Mouse (Mus musculus): ENCODE measurements around the gene Fbln5.
A peak's percentile ranks its signal among the peaks of the same experiment; 100 is the strongest.

Fbln5 gene

DNA sequence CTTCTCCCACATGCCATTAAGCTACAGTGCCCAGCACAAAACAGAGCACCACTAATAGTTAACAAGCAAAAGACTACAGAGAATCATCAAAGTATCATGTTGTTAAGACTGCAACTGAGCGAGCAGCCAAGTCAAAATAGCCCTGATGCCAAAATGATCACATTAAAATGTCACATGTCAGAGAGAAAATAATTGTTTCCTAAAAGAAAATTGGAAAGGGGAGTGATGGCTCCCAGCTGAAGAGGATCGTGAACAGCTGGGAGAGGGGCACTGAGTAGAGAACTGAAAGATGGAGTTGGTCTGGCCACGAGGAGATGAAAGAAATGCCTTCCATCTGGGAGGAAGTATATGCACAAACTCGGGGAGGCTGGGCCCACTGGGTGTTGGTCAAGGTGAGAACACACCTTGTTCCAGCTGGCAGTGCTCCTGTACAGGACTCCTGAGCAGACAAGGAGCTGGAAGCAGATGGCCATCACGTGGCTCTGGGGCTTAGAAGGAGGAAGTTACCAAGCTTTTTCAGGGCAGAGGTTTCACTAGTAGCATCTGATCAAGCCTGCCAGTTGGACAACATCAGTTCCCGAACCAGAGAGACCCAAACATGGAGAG, 59.3 kb downstream of the Fbln5 start:
- no peak for DNase-seq (ENCODE audit: low read depth)

DNA sequence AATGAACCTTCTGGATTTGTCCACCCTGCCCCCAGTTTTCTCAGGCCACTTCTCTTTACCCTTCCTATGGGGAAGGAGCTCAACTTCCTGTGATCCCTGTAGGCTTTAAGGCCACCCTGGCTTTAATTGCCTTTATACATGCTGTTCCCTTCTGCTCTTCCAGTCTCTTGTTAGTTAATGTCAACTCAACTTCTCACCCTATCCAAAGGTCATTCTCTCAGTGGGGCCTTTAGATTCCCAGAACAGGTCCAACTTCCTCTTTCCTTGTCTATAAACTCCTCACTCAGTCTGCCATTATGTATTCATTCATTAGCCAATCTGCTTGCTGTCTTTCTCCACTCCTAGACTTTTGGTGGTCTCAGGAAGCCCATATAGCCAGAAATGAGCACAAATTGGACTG, 60.2 kb downstream of the Fbln5 start:
- no peak for DNase-seq (ENCODE audit: low read depth)

DNA sequence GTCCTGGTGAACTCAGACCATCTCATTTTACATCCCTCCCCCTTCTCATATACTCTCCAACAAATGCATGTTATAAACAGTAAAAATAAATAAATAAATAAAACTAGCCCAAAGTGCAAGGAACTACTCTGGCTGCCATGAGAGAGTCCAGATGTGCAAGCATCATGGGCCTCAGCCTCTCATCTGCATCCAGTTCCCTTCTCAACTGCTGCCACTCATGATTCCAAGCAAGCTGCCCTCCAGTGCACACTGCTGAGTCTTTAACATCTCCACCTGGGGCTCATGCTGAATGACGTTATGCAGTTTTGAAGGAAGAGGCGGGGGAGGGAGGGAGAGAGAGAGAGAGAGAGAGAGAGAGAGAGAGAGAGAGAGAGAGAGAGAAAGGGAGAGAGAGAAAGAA, 76.5 kb downstream of the Fbln5 start:
- no peak for DNase-seq (ENCODE audit: low read depth)

DNA sequence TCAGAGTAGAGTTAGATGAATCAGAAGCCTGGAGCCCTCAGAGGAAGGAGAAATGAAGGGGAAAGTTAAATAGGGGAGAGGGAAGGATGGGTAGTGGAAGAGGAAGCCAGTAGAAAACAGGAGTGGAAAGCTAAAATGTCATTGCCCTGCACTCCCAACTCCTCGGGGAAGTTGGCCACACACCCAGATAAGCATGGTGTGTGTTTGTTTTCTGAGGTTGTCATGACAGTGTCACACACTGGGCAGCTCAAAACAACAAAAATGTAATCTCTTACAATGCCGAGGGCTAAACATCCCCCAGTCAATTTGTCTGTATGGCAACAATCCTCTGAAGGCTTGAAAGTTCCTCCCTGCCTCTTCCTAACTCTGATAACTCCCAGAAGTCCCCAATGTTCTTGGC, 78.4 kb downstream of the Fbln5 start:
- no peak for DNase-seq (ENCODE audit: low read depth)

DNA sequence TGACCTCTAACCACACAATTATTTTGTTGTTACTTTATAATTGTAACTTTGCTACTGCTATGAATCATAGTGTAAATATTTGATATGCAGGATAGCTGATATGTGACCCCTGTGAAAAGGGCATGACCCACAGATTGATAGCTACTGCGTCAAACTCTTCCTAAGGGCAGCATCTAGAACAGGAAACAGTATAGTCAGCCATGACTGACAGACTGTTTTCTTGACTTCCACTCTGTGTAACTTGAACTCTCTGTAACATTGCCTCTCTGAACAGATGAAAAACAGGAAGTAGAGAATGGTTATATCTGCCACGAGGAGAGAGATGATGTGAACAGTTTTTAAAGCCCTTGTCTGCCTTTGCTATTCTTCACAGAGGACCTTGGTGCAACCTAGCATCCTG, 78.8 kb downstream of the Fbln5 start:
- peak; percentile 3 for DNase-seq (ENCODE audit: low read depth)

DNA sequence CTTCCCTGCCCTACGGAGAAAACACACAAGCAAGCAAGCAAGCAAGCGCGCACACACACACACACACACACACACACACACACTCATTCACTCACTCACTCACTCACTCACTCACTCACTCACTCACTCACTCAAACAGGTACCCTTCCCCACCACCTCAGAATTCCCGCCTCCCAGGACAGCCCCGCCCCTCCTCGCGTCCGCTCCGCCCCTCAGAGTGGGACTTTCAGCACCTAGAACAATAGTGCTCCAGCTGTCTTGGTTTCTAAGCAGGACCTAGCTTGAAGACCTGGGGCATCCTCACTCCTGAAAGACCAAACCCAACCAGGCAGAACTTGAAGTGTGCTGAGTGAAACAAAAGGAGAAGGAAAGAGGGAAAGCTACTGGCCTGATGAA, 100.1 kb downstream of the Fbln5 start:
- DNase-seq (ENCODE audit: low read depth), result no peak

DNA sequence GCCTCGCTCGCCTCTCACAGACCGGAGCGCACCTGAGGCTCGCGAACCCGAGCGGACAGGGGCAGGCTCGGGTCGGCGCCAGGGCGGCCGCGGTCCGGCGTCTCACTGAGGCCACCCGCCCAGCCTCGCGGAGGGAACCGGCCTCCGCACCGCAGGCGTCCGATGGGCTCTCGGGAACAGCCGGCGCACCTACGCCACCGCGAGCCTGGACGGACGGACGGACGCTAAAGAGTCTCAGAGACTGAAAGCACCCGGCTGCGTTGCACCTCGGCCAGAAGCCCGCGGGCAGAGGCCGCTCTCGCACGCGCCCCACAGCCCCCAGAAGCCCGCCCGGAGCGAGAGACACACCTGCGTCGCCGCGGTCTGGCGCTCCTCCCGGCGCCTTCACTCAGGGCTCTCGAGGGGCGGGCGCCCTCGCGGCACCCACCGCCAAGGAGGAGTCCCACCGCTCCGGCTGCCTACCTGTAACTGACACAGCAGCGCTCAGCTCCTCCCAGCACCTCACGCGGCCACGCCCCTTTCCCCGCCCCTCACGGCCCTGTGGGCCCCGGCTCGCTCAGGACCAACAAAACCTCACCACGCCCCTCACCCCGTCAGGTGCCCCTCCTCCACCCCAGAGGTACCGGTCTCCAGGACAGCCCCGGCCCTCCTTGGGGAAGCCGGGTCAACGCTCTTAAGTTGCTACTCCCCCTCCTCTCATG, 100.7 kb downstream of the Fbln5 start, which contains the start of gene Tc2n:
Tc2n (minus strand) TSS at position 470 of the 701 bp plus-strand sequence.
- no peak for DNase-seq (ENCODE audit: low read depth)

DNA sequence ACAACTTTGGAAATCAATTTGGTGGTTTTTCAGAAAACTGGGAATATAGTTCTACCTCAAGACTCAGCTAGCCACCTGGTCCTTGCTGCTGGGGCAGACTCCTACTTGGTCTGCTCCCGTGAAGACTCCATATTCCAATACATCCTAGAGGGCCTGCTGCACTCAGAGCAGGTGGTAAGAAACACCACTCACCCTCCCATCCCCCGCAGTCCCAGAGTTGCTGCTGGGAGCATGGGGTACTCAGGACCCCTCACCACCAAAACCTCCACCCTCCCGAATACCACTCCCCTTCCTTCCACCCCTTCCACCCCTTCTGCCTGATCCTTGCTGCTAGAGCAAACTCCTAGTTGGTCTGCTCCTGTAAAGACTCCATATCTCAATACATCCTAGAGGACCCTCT, 119.7 kb downstream of the Fbln5 start:
- DNase-seq (ENCODE audit: low read depth), result no peak
